Mouse (Mus musculus) liver, adult 2 months (tissue): ENCODE results near the gene Acacb. TPM values are rescaled to one million over a fixed set of nuclear protein-coding genes. Genes with fewer than 3 reads are reported as not detected.

Source experiments
- DNase-seq: peaks from one replicate; pipeline ENCODE4 v3.0.0-alpha.2; 2011; ENCODE audit warnings: low read depth, low spot score; ENCODE audit errors: extremely low read depth
- H3K27ac ChIP-seq: fragments of 200-500 bp; replicated peaks from 2 replicates; pipeline ENCODE4 v1.5.1; 2012; ENCODE audit warnings: low read depth, mild to moderate bottlenecking, control low read depth, inconsistent platforms, low read length; ENCODE audit not compliant: insufficient read depth
- H3K27me3 ChIP-seq: fragments of 200-500 bp; 2 replicates; pipeline ENCODE4 v1.6.1; 2012; ENCODE audit warnings: mild to moderate bottlenecking, moderate library complexity, low read length, inconsistent platforms; ENCODE audit not compliant: control insufficient read depth, insufficient read depth
- H3K36me3 ChIP-seq: fragments of 200-500 bp; 2 replicates; pipeline ENCODE4 v1.6.1; 2012; ENCODE audit warnings: low read length, inconsistent platforms; ENCODE audit not compliant: control insufficient read depth, insufficient read depth
- H3K4me1 ChIP-seq: fragments of 200-500 bp; 2 replicates; pipeline ENCODE4 v1.6.1; 2011; ENCODE audit warnings: low read length; ENCODE audit not compliant: control insufficient read depth, insufficient read depth
- H3K4me3 ChIP-seq: fragments of 200-500 bp; 2 replicates; pipeline ENCODE4 v1.5.1; 2011; ENCODE audit warnings: low read depth, mild to moderate bottlenecking, control low read depth, low read length, moderate library complexity; ENCODE audit not compliant: insufficient read depth
- H3K79me2 ChIP-seq: fragments of 200-500 bp; 2 replicates; pipeline ENCODE4 v1.6.1; 2012; ENCODE audit warnings: inconsistent platforms, mild to moderate bottlenecking, low read length, moderate library complexity; ENCODE audit not compliant: control insufficient read depth, insufficient read depth
- H3K9ac ChIP-seq: fragments of 200-500 bp; 2 replicates; pipeline ENCODE4 v1.6.1; 2012; ENCODE audit warnings: low read depth, mild to moderate bottlenecking, control low read depth, inconsistent platforms, low read length
- CTCF ChIP-seq: fragments of 200-500 bp; IDR thresholded peaks from 2 replicates; pipeline ENCODE4 v1.5.1; 2011; ENCODE audit warnings: low read depth, low read length, control low read depth
- POLR2A ChIP-seq: fragments of 200-500 bp; IDR thresholded peaks from 2 replicates; pipeline ENCODE4 v1.6.1; 2011; ENCODE audit warnings: low read length, control low read depth; ENCODE audit not compliant: insufficient read depth; ENCODE audit errors: extremely low read depth
- WGBS: fragments of 180-500 bp; shearing (Covaris S2); methylation state at CpG from one replicate; pipeline ENCODE4 v1.1.7; 2018; 5-methylcytosine and 5-hydroxymethylcytosine counted together
- polyA plus RNA-seq: library from polyadenylated mRNA; depleted of rRNA; stranded (reverse); fragments of >200 nt; gene quantifications from 2 replicates; pipeline ENCODE4 v1.2.3, GENCODE M21; 2012
- total RNA-seq: library from RNA; depleted of rRNA; stranded (reverse); fragments of >200 nt; gene quantifications from 2 replicates; pipeline ENCODE4 v1.2.3, GENCODE M21; 2014

Gene Acacb
- total and polyA plus RNA-seq, 2 experiments, result 39.4 to 45.8 TPM

DNA sequence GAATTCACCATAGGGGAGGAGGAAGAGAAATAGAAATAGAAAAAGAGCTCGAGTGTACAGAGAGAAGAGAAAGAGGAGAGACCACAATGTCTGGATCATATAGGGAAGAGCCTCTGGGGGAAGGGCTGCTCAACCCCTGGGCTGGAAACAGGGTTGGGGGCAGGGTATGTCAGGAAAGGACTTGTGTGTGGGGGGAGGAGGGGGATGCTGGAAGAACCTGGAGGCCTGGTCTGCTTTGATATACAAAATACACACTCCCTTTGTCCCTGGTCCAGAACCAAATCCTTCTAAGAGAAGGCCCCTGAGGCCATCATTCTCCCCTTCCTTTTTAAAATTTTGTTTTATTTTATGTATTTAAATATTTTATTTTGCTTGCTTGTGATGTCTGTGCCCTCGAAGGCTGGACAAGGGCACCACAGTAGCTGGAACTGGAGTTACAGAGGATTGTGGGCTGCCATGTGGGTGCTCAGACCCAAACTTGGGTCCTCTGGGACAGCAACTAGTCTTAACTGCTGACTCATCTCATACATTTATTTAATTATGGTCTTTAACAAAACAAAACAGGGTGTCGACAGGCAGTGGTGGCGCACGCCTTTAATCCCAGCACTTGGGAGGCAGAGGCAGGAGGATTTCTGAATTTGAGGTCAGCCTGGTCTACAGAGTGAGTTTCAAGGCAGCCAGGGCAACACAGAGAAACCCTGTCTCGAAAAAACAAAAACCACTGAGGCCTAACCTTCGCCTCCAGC is 19.7 kb upstream of the Acacb start:
- H3K27ac ChIP-seq, result no peak overlapping the region
- TF ChIP-seq CTCF, result no peak
- no peak for TF ChIP-seq POLR2A
- no peak for DNase-seq

GRCm38 (mm10) chr5:114127374-114128349 is 18.7 kb upstream of the Acacb start, which contains the start of gene Alkbh2:
TSS of gene Alkbh2 (minus strand) at chr5:114128218.
- DNase-seq, result peak; percentile 75
- peak within 1 kb of the TSS; percentile 72 for H3K27ac ChIP-seq

More for the DNA sequence above, 19.7 kb upstream of the Acacb start:
- Histone ChIP-seq H3K4me1 (no peaks in the 10 kb centered on the region), H3K4me3 (no peak overlapping the region), H3K79me2 (no peaks in the 10 kb centered on the region), H3K36me3 (peaks cover 3% of the 10 kb centered on the region; the same call in 1 of the 2 replicates), H3K27me3 (no peaks in the 10 kb centered on the region), H3K9ac (no peak overlapping the region)
- 89% methylated on average over 7 of the region's 7 CpGs for WGBS

DNA sequence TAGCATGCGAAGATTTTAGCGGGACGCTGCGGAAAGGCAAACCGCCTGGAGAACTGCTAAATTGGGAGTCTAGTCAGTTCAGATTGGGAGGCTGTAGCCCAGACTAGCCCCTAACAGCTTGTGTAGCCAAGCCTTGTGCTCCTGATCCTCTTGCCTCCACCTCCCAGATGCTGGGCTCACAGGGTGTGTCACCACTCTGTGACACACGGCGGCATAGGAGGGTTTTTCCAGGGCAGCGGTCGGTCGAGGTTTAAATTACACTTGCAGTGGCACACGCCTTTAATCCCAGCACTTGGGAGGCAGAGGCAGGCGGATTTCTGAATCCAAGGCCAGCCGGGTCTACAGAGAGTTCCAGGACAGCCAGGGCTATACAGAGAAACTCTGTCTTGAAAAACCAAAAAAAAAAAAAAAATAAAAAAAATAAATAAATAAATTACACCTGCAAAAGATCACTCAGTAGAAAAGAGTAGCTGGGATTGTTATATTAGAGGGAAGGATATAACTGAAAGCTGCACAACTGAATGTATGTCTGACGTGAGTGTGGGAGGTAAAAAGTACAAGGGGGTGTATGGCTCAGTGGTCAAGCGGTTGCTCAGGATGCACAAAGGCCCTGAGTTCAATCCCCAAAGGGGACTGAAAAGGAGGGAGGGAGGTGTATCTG is 16.7 kb upstream of the Acacb start:
- Histone ChIP-seq H3K27ac (no peak overlapping the region), H3K4me3 (no peak overlapping the region), H3K36me3 (no peaks in the 10 kb centered on the region), H3K79me2 (no peaks in the 10 kb centered on the region), H3K9ac (no peak overlapping the region), H3K4me1 (peaks cover 15% of the 10 kb centered on the region), H3K27me3 (no peaks in the 10 kb centered on the region)
- no peak for TF ChIP-seq CTCF
- no peak for TF ChIP-seq POLR2A
- no peak for DNase-seq
- WGBS, result 81% methylated on average over 15 of the region's 15 CpGs

More at GRCm38 (mm10) chr5:114127374-114128349, 18.7 kb upstream of the Acacb start, which contains the start of gene Alkbh2:
- Histone ChIP-seq H3K4me1 (peaks cover 5% of the 10 kb centered on the region), H3K9ac (peak within 1 kb of the TSS; percentile 71), H3K36me3 (peaks cover 2% of the 10 kb centered on the region; the same call in 1 of the 2 replicates), H3K79me2 (no peaks in the 10 kb centered on the region), H3K4me3 (peak within 1 kb of the TSS; percentile 68), H3K27me3 (no peaks in the 10 kb centered on the region)
- WGBS, result 2% methylated on average over 69 of the region's 69 CpGs
- TF ChIP-seq POLR2A (0 out of 2 replicates have a peak, but pooled peaks have one; percentile 30), CTCF (peak; percentile 92)

- 2% methylated on average over 29 of the region's 29 CpGs for WGBS
- Histone ChIP-seq H3K4me1 (peaks cover 15% of the 10 kb centered on the region), H3K27me3 (no peaks in the 10 kb centered on the region), H3K27ac (peak within 1 kb of the TSS; percentile 93), H3K79me2 (no peaks in the 10 kb centered on the region), H3K4me3 (peak within 1 kb of the TSS; percentile 69), H3K36me3 (no peaks in the 10 kb centered on the region), H3K9ac (peak within 1 kb of the TSS; percentile 86)
- peak; percentile 21 for DNase-seq
- TF ChIP-seq POLR2A, result no peak
- TF ChIP-seq CTCF, result no peak
These were observed 16.1 kb upstream of the Acacb start, which contains the start of gene Ung for GRCm38 (mm10) chr5:114130211-114130605. TSS of gene Ung (plus strand) at chr5:114130386.

DNA sequence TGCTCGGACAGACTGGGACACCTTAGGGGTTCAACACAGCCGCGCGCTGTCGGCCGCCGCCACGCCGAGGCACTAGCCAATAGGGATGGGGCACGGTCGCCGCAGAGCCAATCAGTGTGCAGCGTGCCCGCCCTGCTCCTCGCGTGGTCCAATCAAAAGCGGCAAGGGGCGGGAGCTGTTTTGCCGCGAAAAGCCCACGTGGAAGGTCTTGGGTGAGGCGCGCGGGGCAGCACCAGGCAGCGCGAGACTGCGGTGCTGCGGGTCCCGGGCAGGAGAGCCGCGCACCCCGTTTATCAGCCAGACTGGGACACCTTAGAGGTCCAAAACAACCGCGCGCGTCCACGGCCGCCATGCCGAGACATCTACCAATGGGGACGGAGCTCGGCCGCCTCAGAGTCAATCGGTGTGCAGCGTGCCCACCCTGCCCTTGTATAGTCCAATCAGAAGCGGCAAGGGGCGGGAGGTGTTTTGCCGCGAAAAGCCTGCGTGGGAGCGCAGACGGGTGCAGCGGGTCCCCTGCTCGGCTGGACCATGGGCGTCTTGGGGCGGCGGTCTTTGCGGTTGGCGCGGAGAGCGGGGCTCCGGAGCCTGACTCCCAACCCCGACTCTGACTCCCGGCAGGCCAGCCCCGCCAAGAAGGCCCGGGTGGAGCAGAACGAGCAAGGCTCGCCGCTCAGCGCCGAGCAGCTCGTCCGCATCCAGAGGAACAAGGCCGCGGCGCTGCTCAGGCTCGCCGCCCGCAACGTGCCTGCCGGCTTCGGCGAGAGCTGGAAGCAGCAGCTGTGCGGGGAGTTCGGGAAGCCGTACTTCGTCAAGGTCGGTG is 15.4 kb upstream of the Acacb start:
- H3K4me3 ChIP-seq, result peak overlapping the region; percentile 69
- peak overlapping the region; percentile 93 for H3K27ac ChIP-seq
- H3K27me3 ChIP-seq, result no peaks in the 10 kb centered on the region
- WGBS, result under 1% methylated on average over 87 of the region's 87 CpGs
- no peak for TF ChIP-seq CTCF
- 0 out of 2 replicates have a peak, but pooled peaks have one; percentile 27 for TF ChIP-seq POLR2A
- peak overlapping the region; percentile 86 for H3K9ac ChIP-seq
- H3K36me3 ChIP-seq, result no peaks in the 10 kb centered on the region
- H3K4me1 ChIP-seq, result peaks cover 15% of the 10 kb centered on the region
- DNase-seq, result peak; percentile 77
- no peaks in the 10 kb centered on the region for H3K79me2 ChIP-seq
